Mouse (Mus musculus) midbrain, postnatal 0 days (tissue): Measurements from ENCODE around the gene Rwdd4a. TPM values are rescaled to one million over a fixed set of nuclear protein-coding genes. Genes with fewer than 3 reads are reported as not detected.

Experiments used
- ATAC-seq: fragments of 200-750 bp; cut with Nextera tagmentation; 2 replicates; pipeline ENCODE4 v1.8.0; 2017; ENCODE audit warnings: moderate number of reproducible peaks, mild to moderate bottlenecking, moderate TSS enrichment, moderate library complexity; ENCODE audit not compliant: low FRiP score
- DNase-seq: peaks from one replicate; pipeline ENCODE4 v3.0.0-alpha.2; 2015; ENCODE audit warnings: low spot score
- H3K27ac ChIP-seq: fragments of 300-500 bp; sonication (generic); 2 replicates; pipeline ENCODE4 v1.5.1; 2014; ENCODE audit warnings: low read depth, mild to moderate bottlenecking, low read length, mixed read lengths
- H3K27me3 ChIP-seq: fragments of 300-500 bp; sonication (generic); 2 replicates; pipeline ENCODE4 v1.6.1; 2014; ENCODE audit warnings: low read length, control low read depth, mixed read lengths; ENCODE audit not compliant: insufficient read depth
- H3K36me3 ChIP-seq: fragments of 300-500 bp; sonication (generic); 2 replicates; pipeline ENCODE4 v1.6.1; 2014; ENCODE audit warnings: low read length, control low read depth, mixed read lengths; ENCODE audit not compliant: insufficient read depth
- H3K4me1 ChIP-seq: fragments of 300-500 bp; sonication (generic); 2 replicates; pipeline ENCODE4 v1.6.1; 2014; ENCODE audit warnings: mild to moderate bottlenecking, control low read depth, antibody characterized with exemption, low read length, mixed read lengths; ENCODE audit not compliant: insufficient read depth
- H3K4me2 ChIP-seq: fragments of 300-500 bp; sonication (generic); 2 replicates; pipeline ENCODE4 v1.6.1; 2014; ENCODE audit warnings: low read depth, mild to moderate bottlenecking, low read length, mixed read lengths; ENCODE audit not compliant: poor library complexity, severe bottlenecking
- H3K4me3 ChIP-seq: fragments of 300-500 bp; sonication (generic); 2 replicates; pipeline ENCODE4 v1.5.1; 2014; ENCODE audit warnings: low read depth, mild to moderate bottlenecking, low read length, moderate library complexity
- H3K9ac ChIP-seq: fragments of 300-500 bp; sonication (generic); replicated peaks from 2 replicates; pipeline ENCODE4 v1.6.1; 2014; ENCODE audit warnings: mild to moderate bottlenecking, low read length, moderate library complexity, mixed read lengths; ENCODE audit not compliant: poor library complexity, severe bottlenecking
- H3K9me3 ChIP-seq: fragments of 300-500 bp; sonication (generic); 2 replicates; pipeline ENCODE4 v1.6.1; 2016; ENCODE audit warnings: low read length, control low read depth
- CTCF ChIP-seq: IDR thresholded peaks from 2 replicates; pipeline ENCODE4 v1.5.1; 2016; ENCODE audit warnings: antibody characterized with exemption, mild to moderate bottlenecking
- WGBS: fragments of 180-500 bp; shearing (Covaris S2); extraction: QIAGEN DNeasy Blood & Tissue Kit; methylation state at CpG from one replicate; pipeline ENCODE4 v1.1.7; 2014; 5-methylcytosine and 5-hydroxymethylcytosine counted together
- microRNA-seq: library from miRNA; unstranded; fragments of <30 nt; microRNA quantifications from one replicate; pipeline ENCODE4, GENCODE M21; 2016; ENCODE audit warnings: borderline number of aligned reads
- polyA plus RNA-seq: library from polyadenylated mRNA; unstranded; fragments of >200 nt; fragmentation: Nextera tagmentation; extraction: Ambion mirVana; gene quantifications from 2 replicates; pipeline ENCODE4 v1.2.1, GENCODE M21; 2015
- total RNA-seq: library from RNA; depleted of rRNA; stranded (reverse); fragments of >200 nt; gene quantifications from 2 replicates; pipeline ENCODE4 v1.2.3, GENCODE M21; 2014; rRNA removed

Gene Rwdd4a
- total and polyA plus RNA-seq, 2 experiments from 2014 or later: 13.4 to 27.2 TPM

GRCm38 (mm10) chr8:47590400-47590799 lies 56.9 kb downstream of the Rwdd4a start:
- Histone ChIP-seq H3K4me1 (no peaks in the 10 kb centered on the region), H3K4me2 (no peak overlapping the region; the same call in 1 of the 2 replicates), H3K9me3 (no peaks in the 10 kb centered on the region), H3K27me3 (no peaks in the 10 kb centered on the region), H3K4me3 (no peak overlapping the region), H3K36me3 (no peaks in the 10 kb centered on the region), H3K9ac (no peak overlapping the region; the same call in 1 of the 2 replicates), H3K27ac (no peak overlapping the region)
- DNase-seq (peak; percentile 19), ATAC-seq (no peak)
- WGBS: 33% methylated on average over 10 of the region's 10 CpGs
- TF ChIP-seq CTCF: no peak

GRCm38 (mm10) chr8:47600664-47601063 lies 67.2 kb downstream of the Rwdd4a start:
- Histone ChIP-seq H3K4me3 (no peak overlapping the region), H3K27me3 (no peaks in the 10 kb centered on the region), H3K9ac (no peak overlapping the region), H3K36me3 (no peaks in the 10 kb centered on the region), H3K4me2 (no peak overlapping the region), H3K9me3 (no peaks in the 10 kb centered on the region), H3K27ac (no peak overlapping the region), H3K4me1 (no peaks in the 10 kb centered on the region)
- WGBS: 72% methylated on average over 8 of the region's 8 CpGs
- TF ChIP-seq CTCF: no peak
- DNase-seq (no peak), ATAC-seq (no peak)

Small RNA genes lying within 50 kb of the gene (microRNA-seq; reads per million reads assigned to microRNA genes)
- not detected for gene Gm27409

Other genes starting within 250 kb of the Rwdd4a start
- gene Stox2, start 87.3 kb upstream of the Rwdd4a start, total RNA-seq: 123 and 125 TPM in 2 replicates
- gene Stox2, start 87.3 kb upstream of the Rwdd4a start, polyA plus RNA-seq: 35.7 and 42.8 TPM in 2 replicates
- gene Trappc11, start 194 bp upstream of the Rwdd4a start, total RNA-seq: 44.1 and 56.0 TPM in 2 replicates
- 28.5 and 29.3 TPM in 2 replicates for gene Trappc11, start 194 bp upstream of the Rwdd4a start, polyA plus RNA-seq
- gene Ing2, start 141.9 kb downstream of the Rwdd4a start, total RNA-seq: 7.0 and 10.5 TPM in 2 replicates
- gene Ing2, start 141.9 kb downstream of the Rwdd4a start, polyA plus RNA-seq: 8.6 and 10.0 TPM in 2 replicates
- 19.4 and 19.9 TPM in 2 replicates for gene Cdkn2aip, start 180.3 kb downstream of the Rwdd4a start, total RNA-seq
- gene Cdkn2aip, start 180.3 kb downstream of the Rwdd4a start, polyA plus RNA-seq: 21.8 and 23.3 TPM in 2 replicates